Mouse (Mus musculus) naive thymus-derived CD4-positive, alpha-beta T cell, adult 5 months (primary cell): ENCODE results near the gene Gm826. TPM values are rescaled to one million over a fixed set of nuclear protein-coding genes. Genes with fewer than 3 reads are reported as not detected.

Experiments used
- polyA plus RNA-seq: library from polyadenylated mRNA; unstranded; fragments of 100-300 nt; shearing (Covaris generic); gene quantifications from one replicate; pipeline ENCODE4 v1.2.1, GENCODE M21; 2017

Gm826 gene
- not detected for polyA plus RNA-seq

GRCm38 (mm10) chr2:160334111-160334661 is at the start of gene Gm826:
Gene Gm826 (minus strand): TSS chr2:160334162.

GRCm38 (mm10) chr2:160366980-160367338 is 33.0 kb upstream of the Gm826 start, which contains the start of gene Mafb:
Gene Mafb (minus strand): TSS chr2:160367065.

Other genes starting within 250 kb of the Gm826 start
- not detected for gene Mafb, start 32.9 kb upstream of the Gm826 start, polyA plus RNA-seq